Mouse (Mus musculus) neural tube, embryonic 10.5 days (tissue): ENCODE data around the gene Ltbp3.
A peak's percentile ranks its signal among the peaks of the same experiment; 100 is the strongest.

ENCODE experiments used
- DNase-seq: peaks from one replicate; pipeline ENCODE4 v3.0.0-alpha.2; 2017; ENCODE audit warnings: low spot score; ENCODE audit errors: extremely low spot score

The Ltbp3 gene

GRCm38 (mm10) chr19:5804371-5804899 lies 63.7 kb downstream of the Ltbp3 start:
- DNase-seq, result peak; percentile 38

GRCm38 (mm10) chr19:5806051-5806808 lies 65.5 kb downstream of the Ltbp3 start:
- peak; percentile 49 for DNase-seq

- peak; percentile 42 for DNase-seq
These were observed 66.1 kb downstream of the Ltbp3 start for GRCm38 (mm10) chr19:5806809-5807205.

GRCm38 (mm10) chr19:5807740-5808139 lies 67.0 kb downstream of the Ltbp3 start:
- DNase-seq, result no peak
